Mouse (Mus musculus) kidney, embryonic 16.5 days (tissue): ENCODE measurements around the gene Ccdc86. TPM values are rescaled to one million over a fixed set of nuclear protein-coding genes. Genes with fewer than 3 reads are reported as not detected.

Source experiments
- ATAC-seq: fragments of 200-750 bp; cut with Nextera tagmentation; 2 replicates; pipeline ENCODE4 v1.8.0; 2017; ENCODE audit warnings: moderate TSS enrichment; ENCODE audit not compliant: low FRiP score, low TSS enrichment
- H3K27ac ChIP-seq: fragments of 300-500 bp; sonication (generic); 2 replicates; pipeline ENCODE4 v1.5.1; 2014; ENCODE audit warnings: low read length
- H3K27me3 ChIP-seq: fragments of 300-500 bp; sonication (generic); 2 replicates; pipeline ENCODE4 v1.6.1; 2014; ENCODE audit warnings: low read length, control low read depth, mixed read lengths; ENCODE audit not compliant: insufficient read depth
- H3K36me3 ChIP-seq: fragments of 300-500 bp; sonication (generic); 2 replicates; pipeline ENCODE4 v1.6.1; 2014; ENCODE audit warnings: low read length, control low read depth, mixed read lengths; ENCODE audit not compliant: insufficient read depth
- H3K4me1 ChIP-seq: fragments of 300-500 bp; sonication (generic); 2 replicates; pipeline ENCODE4 v1.6.1; 2014; ENCODE audit warnings: low read length, control low read depth, mixed read lengths; ENCODE audit not compliant: insufficient read depth
- H3K4me2 ChIP-seq: fragments of 300-500 bp; sonication (generic); replicated peaks from 2 replicates; pipeline ENCODE4 v1.6.1; 2014; ENCODE audit warnings: low read depth, low read length
- H3K4me3 ChIP-seq: fragments of 300-500 bp; sonication (generic); 2 replicates; pipeline ENCODE4 v1.5.1; 2014; ENCODE audit warnings: mild to moderate bottlenecking, low read length
- H3K9ac ChIP-seq: fragments of 300-500 bp; sonication (generic); replicated peaks from 2 replicates; pipeline ENCODE4 v1.6.1; 2014; ENCODE audit warnings: low read length
- H3K9me3 ChIP-seq: fragments of 300-500 bp; sonication (generic); 2 replicates; pipeline ENCODE4 v1.6.1; 2016; ENCODE audit warnings: low read length, control low read depth
- WGBS: fragments of 180-500 bp; shearing (Covaris S2); extraction: QIAGEN DNeasy Blood & Tissue Kit; methylation state at CpG from one replicate; pipeline ENCODE4 v1.1.7; 2014; 5-methylcytosine and 5-hydroxymethylcytosine counted together
- polyA plus RNA-seq: library from polyadenylated mRNA; unstranded; fragments of >200 nt; fragmentation: Nextera tagmentation; extraction: Ambion mirVana; gene quantifications from 2 replicates; pipeline ENCODE4 v1.2.1, GENCODE M21; 2015

Ccdc86 gene
- polyA plus RNA-seq, 1 experiment from 2014 or later: 32.2 TPM

GRCm38 (mm10) chr19:10901046-10901445 is 48.0 kb downstream of the Ccdc86 start:
- Histone ChIP-seq H3K9me3 (no peaks in the 10 kb centered on the region), H3K9ac (no peak overlapping the region), H3K4me2 (no peak overlapping the region), H3K27me3 (no peaks in the 10 kb centered on the region), H3K4me1 (peaks cover 27% of the 10 kb centered on the region), H3K27ac (no peak overlapping the region), H3K36me3 (peaks cover 66% of the 10 kb centered on the region), H3K4me3 (no peak overlapping the region)
- WGBS: 93% methylated on average over 5 of the region's 5 CpGs
- ATAC-seq: no peak

GRCm38 (mm10) chr19:10900315-10900714 is 48.8 kb downstream of the Ccdc86 start:
- ATAC-seq: no peak

GRCm38 (mm10) chr19:10897491-10897890 is 51.6 kb downstream of the Ccdc86 start:
- no peak for ATAC-seq
- 76% methylated on average over 8 of the region's 8 CpGs for WGBS
- H3K36me3 ChIP-seq: peaks cover 47% of the 10 kb centered on the region

More at GRCm38 (mm10) chr19:10900315-10900714, 48.8 kb downstream of the Ccdc86 start:
- H3K4me3 ChIP-seq: no peak overlapping the region
- no peaks in the 10 kb centered on the region for H3K9me3 ChIP-seq
- WGBS: 77% methylated on average over 6 of the region's 6 CpGs
- H3K27me3 ChIP-seq: no peaks in the 10 kb centered on the region
- H3K4me2 ChIP-seq: no peak overlapping the region
- H3K27ac ChIP-seq: no peak overlapping the region
- no peak overlapping the region for H3K9ac ChIP-seq
- H3K36me3 ChIP-seq: peaks cover 66% of the 10 kb centered on the region
- peaks cover 24% of the 10 kb centered on the region for H3K4me1 ChIP-seq

GRCm38 (mm10) chr19:10896849-10897248 is 52.2 kb downstream of the Ccdc86 start:
- Histone ChIP-seq H3K36me3 (peaks cover 41% of the 10 kb centered on the region), H3K4me3 (peak overlapping the region; percentile 81), H3K9ac (peak overlapping the region; percentile 90), H3K27ac (no peak overlapping the region), H3K9me3 (no peaks in the 10 kb centered on the region), H3K4me1 (peaks cover 14% of the 10 kb centered on the region), H3K4me2 (peak overlapping the region; percentile 68), H3K27me3 (no peaks in the 10 kb centered on the region)
- 81% methylated on average over 7 of the region's 7 CpGs for WGBS
- ATAC-seq: no peak

More at GRCm38 (mm10) chr19:10897491-10897890, 51.6 kb downstream of the Ccdc86 start:
- H3K4me1 ChIP-seq: peaks cover 14% of the 10 kb centered on the region
- H3K27me3 ChIP-seq: no peaks in the 10 kb centered on the region
- H3K4me2 ChIP-seq: no peak overlapping the region
- no peak overlapping the region for H3K4me3 ChIP-seq
- H3K9me3 ChIP-seq: no peaks in the 10 kb centered on the region
- H3K9ac ChIP-seq: no peak overlapping the region
- H3K27ac ChIP-seq: no peak overlapping the region

GRCm38 (mm10) chr19:10895708-10896107 is 53.4 kb downstream of the Ccdc86 start:
- peaks cover 14% of the 10 kb centered on the region for H3K4me1 ChIP-seq
- H3K27ac ChIP-seq: peak overlapping the region; percentile 91
- peaks cover 30% of the 10 kb centered on the region for H3K36me3 ChIP-seq
- peak overlapping the region; percentile 90 for H3K9ac ChIP-seq
- 0 out of 2 replicates have a peak, but pooled peaks have one; percentile 6 for ATAC-seq
- H3K4me3 ChIP-seq: peak overlapping the region; percentile 81
- peak overlapping the region; percentile 68 for H3K4me2 ChIP-seq
- H3K27me3 ChIP-seq: no peaks in the 10 kb centered on the region
- H3K9me3 ChIP-seq: no peaks in the 10 kb centered on the region
- under 1% methylated on average over 16 of the region's 16 CpGs for WGBS

- Histone ChIP-seq H3K4me3 (peak within 1 kb of the TSS; percentile 81), H3K4me1 (peaks cover 14% of the 10 kb centered on the region), H3K27me3 (no peaks in the 10 kb centered on the region), H3K4me2 (peak within 1 kb of the TSS; percentile 68), H3K27ac (peak within 1 kb of the TSS; percentile 91), H3K9ac (peak within 1 kb of the TSS; percentile 90), H3K36me3 (peaks cover 24% of the 10 kb centered on the region), H3K9me3 (no peaks in the 10 kb centered on the region)
- WGBS: under 1% methylated on average over 43 of the region's 43 CpGs
- ATAC-seq: peak; percentile 96
Measured at GRCm38 (mm10) chr19:10895016-10895528, 54.0 kb downstream of the Ccdc86 start, which contains the start of gene Prpf19. TSS of gene Prpf19 (plus strand) at chr19:10895231.

- ATAC-seq: no peak
- Histone ChIP-seq H3K4me2 (no peak overlapping the region), H3K4me3 (no peak overlapping the region), H3K4me1 (peaks cover 14% of the 10 kb centered on the region), H3K27me3 (no peaks in the 10 kb centered on the region), H3K9me3 (no peaks in the 10 kb centered on the region), H3K36me3 (no peaks in the 10 kb centered on the region), H3K9ac (no peak overlapping the region), H3K27ac (no peak overlapping the region)
- WGBS: 90% methylated on average over 3 of the region's 3 CpGs
Measured at GRCm38 (mm10) chr19:10892201-10892600, 56.9 kb downstream of the Ccdc86 start.

Other genes with a start within 250 kb of the Ccdc86 start
- 0.19 and 0.31 TPM in 2 replicates for gene Cd5, start 210.3 kb downstream of the Ccdc86 start, polyA plus RNA-seq
- 0.13 TPM in 1 of 2 replicates, not detected in the other for gene Cd6, start 119.2 kb downstream of the Ccdc86 start, polyA plus RNA-seq
- 0.54 and 0.85 TPM in 2 replicates for gene Slc15a3, start 109.5 kb downstream of the Ccdc86 start, polyA plus RNA-seq
- 88.6 and 94.4 TPM in 2 replicates for gene Tmem132a, start 79.3 kb downstream of the Ccdc86 start, polyA plus RNA-seq
- 115 and 118 TPM in 2 replicates for gene Tmem109, start 67.3 kb downstream of the Ccdc86 start, polyA plus RNA-seq
- 47.6 and 51.3 TPM in 2 replicates for gene Prpf19, start 54.0 kb downstream of the Ccdc86 start, polyA plus RNA-seq
- not detected in 2 replicates for gene Zp1, start 28.6 kb downstream of the Ccdc86 start, polyA plus RNA-seq
- gene Ptgdr2, start 12.1 kb downstream of the Ccdc86 start, polyA plus RNA-seq: 0.10 TPM in 1 of 2 replicates, not detected in the other
- not detected in 2 replicates for gene Ms4a10, start 25.4 kb upstream of the Ccdc86 start, polyA plus RNA-seq
- not detected in 2 replicates for gene Ms4a15, start 44.0 kb upstream of the Ccdc86 start, polyA plus RNA-seq
- not detected in 2 replicates for gene Ms4a18, start 68.8 kb upstream of the Ccdc86 start, polyA plus RNA-seq
- gene Ms4a8a, start 131.8 kb upstream of the Ccdc86 start, polyA plus RNA-seq: not detected in 2 replicates
- gene 1700017D01Rik, start 181.6 kb upstream of the Ccdc86 start, polyA plus RNA-seq: not detected in 2 replicates
- not detected in 2 replicates for gene 1700025F22Rik, start 216.1 kb upstream of the Ccdc86 start, polyA plus RNA-seq
- gene Ms4a13, start 247.5 kb upstream of the Ccdc86 start, polyA plus RNA-seq: not detected in 2 replicates